Mouse (Mus musculus): ENCODE measurements at regions not wholly inside any gene's neighbourhood (a gene's known extent, or its start where the extent isn't known, plus 50 kb on each side); places are given as distances from the start of the nearest gene placed in this dataset.

- Histone ChIP-seq H3K36me3 (ENCODE audit: control insufficient read depth, insufficient read depth) (no peaks in the 10 kb centered on the region), H3K4me2 (ENCODE audit: low read depth) (no peak overlapping the region), H3K4me3 (no peak overlapping the region), H3ac (ENCODE audit: control insufficient read depth, insufficient read length) (no peak overlapping the region), H3K79me2 (ENCODE audit: control insufficient read depth, insufficient read depth) (no peaks in the 10 kb centered on the region), H3K27me3 (ENCODE audit: control insufficient read depth, insufficient read depth, insufficient read length) (no peaks in the 10 kb centered on the region)
- TF ChIP-seq MYOD1 (IDR thresholded peaks at IDR 0.05; ENCODE audit: control insufficient read depth in 1 of 3, insufficient read length in 2 of 3, low read depth in 2 of 3) (no peak), REST (IDR thresholded peaks at IDR 0.05; ENCODE audit: insufficient read depth, insufficient read length) (no peak), POLR2AphosphoS2 (IDR thresholded peaks at IDR 0.05; ENCODE audit: insufficient read length, low read depth) (no peak), SRF (IDR thresholded peaks at IDR 0.05; ENCODE audit: control insufficient read depth, insufficient read length, low read depth) (no peak), E2F4 (IDR thresholded peaks at IDR 0.05; ENCODE audit: insufficient read depth) (no peak)
Observed at GRCm38 (mm10) chr2:11416122-11416521, 137.8 kb downstream of the Pfkfb3 start.

GRCm38 (mm10) chr2:11412521-11412920, 141.4 kb downstream of the Pfkfb3 start:
- no peaks in the 10 kb centered on the region for H3K36me3 ChIP-seq (ENCODE audit: control insufficient read depth, insufficient read depth)
- H3ac ChIP-seq (ENCODE audit: control insufficient read depth, insufficient read length): no peak overlapping the region
- TF ChIP-seq TCF12 (IDR thresholded peaks at IDR 0.05; ENCODE audit: insufficient read depth, poor library complexity, severe bottlenecking) (no peak), E2F4 (IDR thresholded peaks at IDR 0.05; ENCODE audit: insufficient read depth) (no peak), MYOG (IDR thresholded peaks at IDR 0.05; ENCODE audit: control insufficient read depth in 1 of 3, insufficient read depth in 1 of 3, insufficient read length in 2 of 3, low read depth in 2 of 3) (no peak), MAX (IDR thresholded peaks at IDR 0.05; ENCODE audit: low read depth) (no peak), CEBPB (IDR thresholded peaks at IDR 0.05; ENCODE audit: insufficient read depth, poor library complexity, severe bottlenecking) (no peak), POLR2AphosphoS2 (IDR thresholded peaks at IDR 0.05; ENCODE audit: insufficient read length, low read depth) (no peak), SRF (IDR thresholded peaks at IDR 0.05; ENCODE audit: control insufficient read depth, insufficient read length, low read depth) (no peak), POLR2A (IDR thresholded peaks at IDR 0.05; ENCODE audit: insufficient read length, low read depth) (no peak), REST (IDR thresholded peaks at IDR 0.05; ENCODE audit: insufficient read depth, insufficient read length) (no peak), USF1 (IDR thresholded peaks at IDR 0.05; ENCODE audit: low read depth) (no peak), MYOD1 (IDR thresholded peaks at IDR 0.05; ENCODE audit: control insufficient read depth in 1 of 3, insufficient read length in 2 of 3, low read depth in 2 of 3) (no peak), TCF3 (IDR thresholded peaks at IDR 0.05; ENCODE audit: insufficient read length, low read depth) (no peak)
- H3K4me2 ChIP-seq (ENCODE audit: low read depth): no peak overlapping the region
- H3K4me3 ChIP-seq: no peak overlapping the region
- no peaks in the 10 kb centered on the region for H3K27me3 ChIP-seq (ENCODE audit: control insufficient read depth, insufficient read depth, insufficient read length)
- H3K79me2 ChIP-seq (ENCODE audit: control insufficient read depth, insufficient read depth): no peaks in the 10 kb centered on the region

GRCm38 (mm10) chr2:11408497-11408896, 145.4 kb downstream of the Pfkfb3 start:
- no peaks in the 10 kb centered on the region for H3K79me2 ChIP-seq (ENCODE audit: control insufficient read depth, insufficient read depth)
- no peak overlapping the region for H3ac ChIP-seq (ENCODE audit: control insufficient read depth, insufficient read length)
- no peak overlapping the region for H3K4me2 ChIP-seq (ENCODE audit: low read depth)
- H3K4me3 ChIP-seq: no peak overlapping the region
- H3K27me3 ChIP-seq (ENCODE audit: control insufficient read depth, insufficient read depth, insufficient read length): no peaks in the 10 kb centered on the region
- TF ChIP-seq USF1 (IDR thresholded peaks at IDR 0.05; ENCODE audit: low read depth) (no peak), POLR2A (IDR thresholded peaks at IDR 0.05; ENCODE audit: insufficient read length, low read depth) (no peak), E2F4 (IDR thresholded peaks at IDR 0.05; ENCODE audit: insufficient read depth) (no peak), MAX (IDR thresholded peaks at IDR 0.05; ENCODE audit: low read depth) (no peak), CEBPB (IDR thresholded peaks at IDR 0.05; ENCODE audit: insufficient read depth, poor library complexity, severe bottlenecking) (no peak), TCF3 (IDR thresholded peaks at IDR 0.05; ENCODE audit: insufficient read length, low read depth) (no peak), MYOG (IDR thresholded peaks at IDR 0.05; ENCODE audit: control insufficient read depth in 1 of 3, insufficient read depth in 1 of 3, insufficient read length in 2 of 3, low read depth in 2 of 3) (no peak), MYOD1 (IDR thresholded peaks at IDR 0.05; ENCODE audit: control insufficient read depth in 1 of 3, insufficient read length in 2 of 3, low read depth in 2 of 3) (no peak), TCF12 (IDR thresholded peaks at IDR 0.05; ENCODE audit: insufficient read depth, poor library complexity, severe bottlenecking) (no peak), REST (IDR thresholded peaks at IDR 0.05; ENCODE audit: insufficient read depth, insufficient read length) (no peak)
- no peaks in the 10 kb centered on the region for H3K36me3 ChIP-seq (ENCODE audit: control insufficient read depth, insufficient read depth)

GRCm38 (mm10) chr2:11406103-11406615, 147.7 kb downstream of the Pfkfb3 start:
- H3K4me3 ChIP-seq: no peak overlapping the region
- no peaks in the 10 kb centered on the region for H3K27me3 ChIP-seq (ENCODE audit: control insufficient read depth, insufficient read depth, insufficient read length)
- H3K4me2 ChIP-seq (ENCODE audit: low read depth): no peak overlapping the region
- H3K79me2 ChIP-seq (ENCODE audit: control insufficient read depth, insufficient read depth): no peaks in the 10 kb centered on the region
- no peak for TF ChIP-seq SRF (IDR thresholded peaks at IDR 0.05; ENCODE audit: control insufficient read depth, insufficient read length, low read depth)
- no peak for TF ChIP-seq MYOD1 (IDR thresholded peaks at IDR 0.05; ENCODE audit: control insufficient read depth in 1 of 3, insufficient read length in 2 of 3, low read depth in 2 of 3)
- TF ChIP-seq POLR2AphosphoS2 (IDR thresholded peaks at IDR 0.05; ENCODE audit: insufficient read length, low read depth): no peak
- no peak overlapping the region for H3ac ChIP-seq (ENCODE audit: control insufficient read depth, insufficient read length)
- H3K36me3 ChIP-seq (ENCODE audit: control insufficient read depth, insufficient read depth): no peaks in the 10 kb centered on the region

- H3ac ChIP-seq (ENCODE audit: control insufficient read depth, insufficient read length): no peak overlapping the region
- H3K4me2 ChIP-seq (ENCODE audit: low read depth): no peak overlapping the region
- H3K27me3 ChIP-seq (ENCODE audit: control insufficient read depth, insufficient read depth, insufficient read length): no peaks in the 10 kb centered on the region
Observed at GRCm38 (mm10) chr2:11402218-11402848, 151.5 kb downstream of the Pfkfb3 start.

More at GRCm38 (mm10) chr2:11402218-11402848, 151.5 kb downstream of the Pfkfb3 start:
- H3K79me2 ChIP-seq (ENCODE audit: control insufficient read depth, insufficient read depth): no peaks in the 10 kb centered on the region
- TF ChIP-seq REST (IDR thresholded peaks at IDR 0.05; ENCODE audit: insufficient read depth, insufficient read length) (no peak), MAX (IDR thresholded peaks at IDR 0.05; ENCODE audit: low read depth) (no peak), POLR2A (IDR thresholded peaks at IDR 0.05; ENCODE audit: insufficient read length, low read depth) (no peak), POLR2AphosphoS2 (IDR thresholded peaks at IDR 0.05; ENCODE audit: insufficient read length, low read depth) (no peak), SRF (IDR thresholded peaks at IDR 0.05; ENCODE audit: control insufficient read depth, insufficient read length, low read depth) (no peak)
- no peaks in the 10 kb centered on the region for H3K36me3 ChIP-seq (ENCODE audit: control insufficient read depth, insufficient read depth)
- H3K4me3 ChIP-seq: no peak overlapping the region
